Mouse (Mus musculus) left cerebral cortex, postnatal 36 days (tissue): ENCODE measurements around the gene Myrfl. TPM values are rescaled to one million over a fixed set of nuclear protein-coding genes. Genes with fewer than 3 reads are reported as not detected.

Experiments
- DNase-seq, 2 experiments: peaks; one replicate each; pipeline ENCODE4 v3.0.0; 2021 to 2022; ENCODE audit warnings: low spot score in 2 of 2, mixed read lengths in 1 of 2
- intact Hi-C: fragments of 180-260 bp; cut with DNase I; formaldehyde crosslinking; loops from one replicate; pipeline ENCODE4 v1.15.1; 2025
- total RNA-seq, 2 experiments: library from RNA; stranded (reverse); gene quantifications; 2 replicates each; pipeline ENCODE4 v1.2.3; 2021

Gene Myrfl
- total RNA-seq, 2 experiments from 2014 or later, result 0.15 to 0.25 TPM

- intact Hi-C loops, result no loop called here
- no peak for DNase-seq
Observed at GRCm38 (mm10) chr10:116733651-116734050, 163.1 kb downstream of the Myrfl start.

GRCm38 (mm10) chr10:116730033-116730652 lies 166.6 kb downstream of the Myrfl start:
- intact Hi-C loops, result no loop called here
- DNase-seq, result no peak

GRCm38 (mm10) chr10:116728860-116729259 lies 167.9 kb downstream of the Myrfl start:
- intact Hi-C loops, result no loop called here
- DNase-seq, result no peak

GRCm38 (mm10) chr10:116727702-116728298 lies 168.9 kb downstream of the Myrfl start:
- intact Hi-C loops, result no loop called here
- DNase-seq, result no peak

Other genes starting within 250 kb of the Myrfl start
- gene Rab3ip, start 53.9 kb upstream of the Myrfl start, total RNA-seq, result 10 to 100 TPM; 41.7 to 50.6 TPM
- gene Gm10271, start 75.7 kb upstream of the Myrfl start, total RNA-seq, result not detected
- under 1 TPM; 0.12 to 0.27 TPM for gene Best3, start 89.4 kb upstream of the Myrfl start, total RNA-seq
- gene Lrrc10, start 148.4 kb upstream of the Myrfl start, total RNA-seq, result not detected
- 100 to 1,000 TPM; 155 to 156 TPM for gene Cct2, start 166.9 kb upstream of the Myrfl start, total RNA-seq